Mouse (Mus musculus) intestine, embryonic 14.5 days (tissue): ENCODE data around the gene Cd8b1. TPM values are rescaled to one million over a fixed set of nuclear protein-coding genes. Genes with fewer than 3 reads are reported as not detected.

Experiments used
- ATAC-seq: fragments of 200-750 bp; cut with Nextera tagmentation; replicated peaks from 2 replicates; pipeline ENCODE4 v1.8.0; 2017; ENCODE audit warnings: low read depth, moderate number of reproducible peaks, moderate TSS enrichment, moderate library complexity; ENCODE audit not compliant: low FRiP score, low TSS enrichment
- DNase-seq: peaks from one replicate; pipeline ENCODE4 v3.0.0-alpha.2; 2018; ENCODE audit warnings: low spot score
- H3K27ac ChIP-seq: fragments of 300-500 bp; sonication (generic); 2 replicates; pipeline ENCODE4 v1.5.1; 2014; ENCODE audit warnings: low read depth, mild to moderate bottlenecking, control low read depth
- H3K27me3 ChIP-seq: fragments of 300-500 bp; sonication (generic); replicated peaks from 2 replicates; pipeline ENCODE4 v1.6.1; 2014; ENCODE audit warnings: low read length, control low read depth; ENCODE audit not compliant: control insufficient read depth, insufficient read depth
- H3K36me3 ChIP-seq: fragments of 300-500 bp; sonication (generic); 2 replicates; pipeline ENCODE4 v1.6.1; 2014; ENCODE audit warnings: low read length, control low read depth; ENCODE audit not compliant: control insufficient read depth, insufficient read depth
- H3K4me1 ChIP-seq: fragments of 300-500 bp; sonication (generic); replicated peaks from 2 replicates; pipeline ENCODE4 v1.6.1; 2014; ENCODE audit warnings: low read length, control low read depth, mixed read lengths; ENCODE audit not compliant: control insufficient read depth, insufficient read depth
- H3K4me2 ChIP-seq: fragments of 300-500 bp; sonication (generic); 2 replicates; pipeline ENCODE4 v1.6.1; 2014; ENCODE audit warnings: low read length
- H3K4me3 ChIP-seq: fragments of 300-500 bp; sonication (generic); 2 replicates; pipeline ENCODE4 v1.5.1; 2014; ENCODE audit warnings: low read depth, low read length, control low read depth, mixed read lengths
- H3K9ac ChIP-seq: fragments of 300-500 bp; sonication (generic); 2 replicates; pipeline ENCODE4 v1.6.1; 2014; ENCODE audit warnings: mild to moderate bottlenecking, low read length
- H3K9me3 ChIP-seq: fragments of 300-500 bp; sonication (generic); 2 replicates; pipeline ENCODE4 v1.6.1; 2016; ENCODE audit warnings: low read length, control low read depth; ENCODE audit not compliant: control insufficient read depth
- WGBS: fragments of 180-500 bp; shearing (Covaris S2); extraction: QIAGEN DNeasy Blood & Tissue Kit; methylation state at CpG from one replicate; pipeline ENCODE4 v1.1.7; 2014; 5-methylcytosine and 5-hydroxymethylcytosine counted together
- polyA plus RNA-seq: library from polyadenylated mRNA; unstranded; fragments of >200 nt; fragmentation: Nextera tagmentation; extraction: Ambion mirVana; gene quantifications from 2 replicates; pipeline ENCODE4 v1.2.1, GENCODE M21; 2014

Gene Cd8b1
- polyA plus RNA-seq, 1 experiment from 2014 or later = not detected

- Histone ChIP-seq H3K4me1 (no peaks in the 10 kb centered on the region), H3K4me2 (no peak overlapping the region), H3K9ac (no peak overlapping the region), H3K27ac (no peak overlapping the region), H3K36me3 (no peaks in the 10 kb centered on the region), H3K27me3 (no peaks in the 10 kb centered on the region), H3K4me3 (no peak overlapping the region), H3K9me3 (no peaks in the 10 kb centered on the region)
- DNase-seq (no peak), ATAC-seq (no peak)
- 96% methylated on average over 8 of the region's 8 CpGs for WGBS
Measured at GRCm38 (mm10) chr6:71337666-71338065, 15.1 kb downstream of the Cd8b1 start.

- ATAC-seq (no peak), DNase-seq (no peak)
- no peaks in the 10 kb centered on the region for H3K4me1 ChIP-seq
- H3K9ac ChIP-seq = no peak overlapping the region
- no peaks in the 10 kb centered on the region for H3K9me3 ChIP-seq
- no peak overlapping the region for H3K4me3 ChIP-seq
- H3K27ac ChIP-seq = no peak overlapping the region
- H3K27me3 ChIP-seq = no peaks in the 10 kb centered on the region
- H3K36me3 ChIP-seq = no peaks in the 10 kb centered on the region
- H3K4me2 ChIP-seq = no peak overlapping the region
- WGBS = 82% methylated on average over 3 of the region's 3 CpGs
Measured at GRCm38 (mm10) chr6:71338941-71339340, 16.4 kb downstream of the Cd8b1 start.

GRCm38 (mm10) chr6:71339351-71339750 lies 16.8 kb downstream of the Cd8b1 start:
- H3K4me3 ChIP-seq = no peak overlapping the region
- DNase-seq = no peak
- no peak overlapping the region for H3K27ac ChIP-seq
- H3K4me2 ChIP-seq = no peak overlapping the region
- H3K27me3 ChIP-seq = no peaks in the 10 kb centered on the region
- 88% methylated on average over 4 of the region's 4 CpGs for WGBS
- no peaks in the 10 kb centered on the region for H3K36me3 ChIP-seq
- ATAC-seq = no peak
- H3K9ac ChIP-seq = no peak overlapping the region
- H3K4me1 ChIP-seq = no peaks in the 10 kb centered on the region
- H3K9me3 ChIP-seq = no peaks in the 10 kb centered on the region

GRCm38 (mm10) chr6:71341179-71341578 lies 18.6 kb downstream of the Cd8b1 start:
- no peak overlapping the region for H3K9ac ChIP-seq
- no peaks in the 10 kb centered on the region for H3K27me3 ChIP-seq
- ATAC-seq (no peak), DNase-seq (no peak)
- H3K4me2 ChIP-seq = no peak overlapping the region
- no peaks in the 10 kb centered on the region for H3K36me3 ChIP-seq
- no peak overlapping the region for H3K27ac ChIP-seq
- no peak overlapping the region for H3K4me3 ChIP-seq
- H3K4me1 ChIP-seq = no peaks in the 10 kb centered on the region
- H3K9me3 ChIP-seq = no peaks in the 10 kb centered on the region
- 88% methylated on average over 9 of the region's 9 CpGs for WGBS

GRCm38 (mm10) chr6:71348006-71348405 lies 25.4 kb downstream of the Cd8b1 start:
- Histone ChIP-seq H3K4me3 (no peak overlapping the region), H3K4me2 (no peak overlapping the region), H3K27ac (no peak overlapping the region), H3K36me3 (no peaks in the 10 kb centered on the region), H3K4me1 (no peaks in the 10 kb centered on the region), H3K9ac (no peak overlapping the region), H3K9me3 (0 out of 2 replicates have a peak, but pooled peaks cover 3% of the 10 kb centered on the region), H3K27me3 (no peaks in the 10 kb centered on the region)
- ATAC-seq (no peak), DNase-seq (no peak)
- WGBS = 97% methylated on average over 9 of the region's 9 CpGs

- Histone ChIP-seq H3K9me3 (0 out of 2 replicates have a peak, but pooled peaks cover 3% of the 10 kb centered on the region), H3K4me1 (no peaks in the 10 kb centered on the region), H3K36me3 (no peaks in the 10 kb centered on the region), H3K4me2 (no peak overlapping the region), H3K27ac (no peak overlapping the region), H3K9ac (no peak overlapping the region), H3K4me3 (no peak overlapping the region), H3K27me3 (no peaks in the 10 kb centered on the region)
- no peak for ATAC-seq
- DNase-seq = no peak
- WGBS = 91% methylated on average over 3 of the region's 3 CpGs
Measured at GRCm38 (mm10) chr6:71351201-71351600, 28.6 kb downstream of the Cd8b1 start.

- Histone ChIP-seq H3K27ac (no peak overlapping the region), H3K4me2 (no peak overlapping the region), H3K4me1 (no peaks in the 10 kb centered on the region), H3K36me3 (no peaks in the 10 kb centered on the region), H3K9me3 (0 out of 2 replicates have a peak, but pooled peaks cover 3% of the 10 kb centered on the region), H3K27me3 (no peaks in the 10 kb centered on the region), H3K9ac (no peak overlapping the region), H3K4me3 (no peak overlapping the region)
- WGBS = 95% methylated on average over 6 of the region's 6 CpGs
- DNase-seq (no peak), ATAC-seq (no peak)
Measured at GRCm38 (mm10) chr6:71352201-71352600, 29.6 kb downstream of the Cd8b1 start.

GRCm38 (mm10) chr6:71352866-71353427 lies 30.4 kb downstream of the Cd8b1 start:
- H3K27me3 ChIP-seq = no peaks in the 10 kb centered on the region
- DNase-seq = no peak
- no peaks in the 10 kb centered on the region for H3K36me3 ChIP-seq
- H3K4me3 ChIP-seq = no peak overlapping the region
- H3K27ac ChIP-seq = no peak overlapping the region
- H3K9me3 ChIP-seq = 0 out of 2 replicates have a peak, but pooled peaks cover 2% of the 10 kb centered on the region
- WGBS = 80% methylated on average over 10 of the region's 10 CpGs
- ATAC-seq = no peak
- H3K4me2 ChIP-seq = no peak overlapping the region
- no peaks in the 10 kb centered on the region for H3K4me1 ChIP-seq
- H3K9ac ChIP-seq = no peak overlapping the region

GRCm38 (mm10) chr6:71353722-71354121 lies 31.1 kb downstream of the Cd8b1 start:
- Histone ChIP-seq H3K4me3 (no peak overlapping the region), H3K4me2 (no peak overlapping the region), H3K36me3 (no peaks in the 10 kb centered on the region), H3K4me1 (no peaks in the 10 kb centered on the region), H3K9me3 (no peaks in the 10 kb centered on the region), H3K9ac (no peak overlapping the region), H3K27ac (no peak overlapping the region), H3K27me3 (no peaks in the 10 kb centered on the region)
- 82% methylated on average over 2 of the region's 2 CpGs for WGBS
- DNase-seq (no peak), ATAC-seq (no peak)
